Mouse (Mus musculus) regulatory T cell (primary cell): Measurements from ENCODE around the gene D17Wsu92e.

Experiments
- in situ Hi-C: fragments of 300-600 bp; cut with MboI, MseI; formaldehyde crosslinking; loops from one replicate; pipeline ENCODE4 v1.15.1; 2025; ENCODE audit warnings: high pct_unique_total_duplicates

Gene D17Wsu92e

DNA sequence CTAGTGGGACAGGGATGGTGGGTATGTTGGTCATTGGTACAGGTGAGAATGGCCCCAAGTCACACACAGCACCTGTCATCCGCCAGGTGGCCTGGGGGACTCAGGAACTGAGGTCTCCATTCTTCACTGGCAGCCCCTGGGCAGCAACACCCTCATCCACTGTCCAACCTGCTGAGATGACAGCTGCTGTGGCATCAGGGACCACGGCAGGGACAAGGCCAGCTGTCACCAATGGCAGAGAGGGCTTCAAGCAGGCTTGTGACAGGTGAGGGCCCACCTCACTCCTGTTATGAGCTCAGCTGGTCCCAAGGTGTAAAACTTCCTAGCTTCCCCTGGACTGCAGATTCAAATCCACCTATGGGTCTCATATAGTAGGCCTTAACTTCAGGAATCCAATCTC is 72.3 kb downstream of the D17Wsu92e start:
- in situ Hi-C loops: no loop called here

DNA sequence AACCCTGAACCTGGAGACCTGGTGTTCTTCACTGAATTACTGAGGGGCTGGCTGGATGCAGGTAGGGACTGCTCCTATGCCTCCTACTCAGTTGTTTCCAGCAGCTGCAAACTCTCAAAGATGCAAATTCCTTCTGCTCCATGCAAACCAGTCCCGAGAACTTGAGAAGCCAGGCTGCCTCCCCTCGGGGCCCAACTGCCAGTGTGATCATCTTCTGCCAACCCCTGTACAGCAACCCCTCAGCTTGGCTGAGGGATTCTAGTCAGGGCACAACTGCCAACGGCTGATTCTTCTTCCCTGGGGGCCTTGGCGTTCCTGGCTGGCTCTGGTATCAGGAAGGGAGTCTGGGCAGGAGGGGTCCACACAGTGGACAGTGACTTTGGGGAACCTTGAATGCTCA is 74.0 kb downstream of the D17Wsu92e start:
- in situ Hi-C loops: no loop called here

DNA sequence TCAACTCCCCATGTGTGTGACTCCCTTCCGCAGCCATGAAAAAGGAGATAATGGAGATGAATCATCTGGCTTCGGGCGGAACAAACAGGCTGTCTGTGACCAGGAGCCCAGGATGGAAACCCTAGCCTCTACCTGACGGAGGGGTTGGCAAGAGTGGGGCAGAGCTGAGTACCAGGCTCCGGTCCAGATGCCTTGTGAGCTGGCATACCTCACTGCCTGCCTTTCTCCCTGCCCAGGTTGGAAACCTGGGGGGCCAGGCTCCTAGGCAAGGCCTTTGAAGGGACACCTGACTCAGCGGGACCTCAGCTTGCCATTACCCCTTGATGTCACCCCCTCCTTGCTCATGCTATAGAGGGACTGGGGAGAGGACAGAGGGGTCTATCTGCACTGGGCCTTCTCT is 79.5 kb downstream of the D17Wsu92e start:
- in situ Hi-C loops: no loop called here

DNA sequence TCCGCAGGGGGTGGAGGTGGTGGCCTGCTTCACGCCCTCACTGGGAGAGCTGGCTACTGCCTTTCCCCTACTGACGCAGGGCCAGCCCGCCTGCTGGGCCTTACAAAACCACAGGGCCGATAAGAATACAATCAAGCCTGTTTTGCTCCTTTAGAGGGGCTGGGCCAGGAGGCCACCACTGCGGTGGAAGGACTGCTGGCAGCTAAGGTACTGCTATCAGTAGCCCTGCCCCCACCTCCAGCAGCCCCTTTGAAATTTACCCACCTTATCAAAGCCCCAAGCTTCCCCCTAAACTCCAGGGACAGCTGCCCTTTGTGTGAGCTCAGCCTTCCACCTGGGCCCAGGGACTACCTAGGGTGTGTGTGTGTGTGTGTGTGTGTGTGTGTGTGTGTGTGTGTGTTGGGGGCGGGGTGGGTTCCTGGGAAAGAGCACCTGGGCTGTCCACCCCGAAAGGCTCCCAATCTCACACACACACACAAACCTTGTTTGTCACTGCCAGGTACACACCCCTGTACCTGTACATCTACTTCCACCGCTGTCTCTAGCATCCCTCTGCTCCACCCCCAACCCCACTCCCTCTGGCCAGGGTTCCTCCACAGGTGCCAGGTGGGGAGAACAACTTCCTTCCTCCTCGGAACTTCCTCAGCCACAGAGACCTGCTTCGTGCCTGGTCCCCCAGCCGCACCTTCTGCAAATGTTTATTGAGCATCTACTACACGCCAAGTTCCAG is 85.9 kb downstream of the D17Wsu92e start:
- in situ Hi-C loops: no loop called here

DNA sequence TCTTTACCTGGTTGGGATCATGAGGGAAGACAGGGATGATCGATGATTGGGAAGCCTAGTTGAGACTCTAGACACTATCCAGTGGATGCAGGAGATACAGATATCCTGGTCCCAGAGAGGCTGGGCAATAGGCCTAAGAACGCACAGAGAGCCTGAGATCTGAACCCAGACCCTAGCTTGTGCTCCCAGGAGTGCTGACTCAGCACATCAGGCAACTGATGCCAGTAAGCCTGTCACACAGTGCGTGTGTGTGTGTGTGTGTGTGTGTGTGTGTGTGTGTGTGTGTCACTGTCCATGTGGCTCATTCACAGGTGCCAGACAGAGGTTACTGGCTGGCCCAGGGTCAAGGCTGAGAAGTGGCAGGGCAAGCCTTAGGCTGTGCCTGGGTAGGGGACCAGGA is 87.8 kb downstream of the D17Wsu92e start:
- in situ Hi-C loops: no loop called here

DNA sequence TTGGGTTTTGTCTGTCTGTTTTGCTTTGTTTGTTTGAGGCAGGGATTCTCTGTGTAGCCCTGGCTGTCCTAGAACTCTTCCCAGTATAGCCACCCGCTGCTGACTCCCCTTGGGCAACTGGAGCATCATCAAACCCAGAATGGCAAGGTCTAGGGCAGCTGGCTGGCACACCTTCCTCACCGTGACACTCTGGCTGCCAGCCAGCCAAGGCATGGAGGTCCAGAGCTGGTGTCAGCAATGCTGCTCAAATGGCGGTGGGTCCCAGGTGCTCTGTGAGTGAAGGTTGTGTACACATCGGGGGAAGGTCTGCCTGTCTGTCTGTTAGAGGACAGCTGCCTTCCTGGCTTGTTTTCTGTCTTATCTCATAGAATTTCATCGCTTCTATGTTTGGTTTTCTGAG is 88.3 kb downstream of the D17Wsu92e start:
- in situ Hi-C loops: no loop called here

DNA sequence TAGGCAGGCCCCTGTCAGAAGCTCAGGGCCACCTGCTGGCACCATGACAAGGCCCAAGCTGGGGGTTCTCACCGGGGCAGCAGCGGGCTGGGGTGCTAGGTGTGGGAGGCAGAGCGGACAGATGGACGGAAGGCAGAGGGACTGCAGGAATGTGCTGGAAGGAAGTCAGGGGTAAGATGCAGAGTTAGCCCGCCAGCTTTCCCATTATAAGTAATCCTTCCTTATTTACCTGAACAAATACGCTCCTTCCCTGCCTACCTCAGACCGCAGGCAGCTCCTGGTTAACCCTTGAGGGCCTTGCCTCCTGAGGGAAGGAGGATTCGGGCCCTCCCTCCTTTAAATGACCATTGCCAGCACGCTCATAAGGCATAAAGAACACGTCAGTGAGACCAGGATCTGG is 91.7 kb downstream of the D17Wsu92e start, which contains the start of gene Spdef:
Gene Spdef (minus strand): TSS at position 186 of the 400 bp plus-strand sequence.
- in situ Hi-C loops: no loop called here

DNA sequence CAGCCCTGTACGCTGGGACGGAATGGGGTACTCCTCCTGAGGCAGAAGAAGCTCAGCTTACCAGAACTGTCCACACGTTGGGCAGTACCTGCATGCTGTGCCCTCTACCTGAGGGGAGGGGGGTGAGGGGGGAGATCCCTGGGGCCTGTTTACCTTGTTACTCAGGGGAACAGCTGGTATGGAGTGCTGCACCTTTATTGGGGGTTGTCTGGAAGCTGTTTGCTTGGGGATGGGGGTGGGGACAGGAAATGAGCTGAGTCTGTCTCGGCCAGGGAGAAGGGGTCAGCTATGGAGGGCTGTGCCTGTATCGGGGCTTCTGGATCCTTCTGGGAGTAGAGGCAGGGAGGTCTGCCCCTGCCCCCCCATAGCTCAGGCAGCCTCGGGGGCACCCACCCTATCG is 93.9 kb downstream of the D17Wsu92e start:
- in situ Hi-C loops: no loop called here

DNA sequence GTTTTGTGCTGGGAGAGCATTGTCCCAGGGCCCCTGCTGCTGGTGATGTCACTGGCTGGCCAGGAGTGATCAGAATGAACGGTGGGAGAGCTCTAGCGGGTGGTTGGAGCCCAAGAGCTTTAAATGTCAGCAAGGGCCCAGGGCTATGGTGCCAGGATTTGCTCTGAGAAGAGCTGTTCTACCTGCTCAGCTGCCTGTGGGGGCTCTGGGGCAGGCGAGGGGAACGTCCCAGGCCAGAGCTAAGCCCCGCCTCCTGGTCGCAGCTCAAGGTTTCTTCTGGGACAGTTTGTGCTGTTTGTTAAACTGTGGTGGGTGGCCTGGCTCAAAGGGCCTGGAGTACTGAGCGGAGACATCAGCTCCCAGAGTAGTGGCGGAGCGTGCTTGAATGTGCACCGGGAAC is 95.0 kb downstream of the D17Wsu92e start:
- in situ Hi-C loops: no loop called here

DNA sequence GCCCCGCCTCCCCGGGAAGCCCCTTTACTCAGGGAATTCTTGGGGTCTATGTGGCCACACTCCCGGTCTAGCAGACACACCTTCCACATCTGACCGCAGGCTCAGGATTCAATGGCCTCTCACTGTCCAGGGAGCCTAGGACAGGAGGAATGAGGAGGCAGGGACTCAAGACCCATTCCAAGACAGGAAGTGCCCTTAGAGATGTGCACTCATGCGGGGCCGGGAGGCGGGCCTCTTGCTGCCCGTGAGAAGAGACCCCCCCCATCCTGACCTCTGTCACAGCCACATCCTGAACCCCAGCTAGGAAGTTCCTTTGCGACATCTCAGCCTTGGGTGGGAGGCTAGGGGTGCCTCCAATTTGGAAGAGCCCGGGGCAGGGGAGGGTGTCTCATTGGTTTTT is 95.4 kb downstream of the D17Wsu92e start:
- in situ Hi-C loops: no loop called here

DNA sequence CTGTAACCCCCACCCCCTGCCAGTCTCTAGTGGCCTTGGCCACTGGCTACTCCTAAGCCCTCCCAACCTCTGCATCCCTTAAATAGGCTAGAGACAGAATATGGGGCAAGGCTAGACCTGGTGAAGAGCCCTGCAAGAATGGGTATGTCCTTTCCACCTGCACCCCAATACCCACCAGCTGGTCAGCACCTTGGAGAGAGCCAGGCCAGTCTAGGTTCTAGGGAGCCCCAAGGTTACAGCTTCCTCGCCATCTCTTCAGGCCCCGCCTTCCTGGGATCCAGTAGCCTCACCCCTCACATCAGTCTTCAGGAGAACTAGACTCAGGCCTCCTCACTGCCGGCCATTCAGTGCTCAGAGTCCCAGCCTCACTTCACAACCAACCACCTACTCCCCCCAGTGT is 96.1 kb downstream of the D17Wsu92e start:
- in situ Hi-C loops: no loop called here

DNA sequence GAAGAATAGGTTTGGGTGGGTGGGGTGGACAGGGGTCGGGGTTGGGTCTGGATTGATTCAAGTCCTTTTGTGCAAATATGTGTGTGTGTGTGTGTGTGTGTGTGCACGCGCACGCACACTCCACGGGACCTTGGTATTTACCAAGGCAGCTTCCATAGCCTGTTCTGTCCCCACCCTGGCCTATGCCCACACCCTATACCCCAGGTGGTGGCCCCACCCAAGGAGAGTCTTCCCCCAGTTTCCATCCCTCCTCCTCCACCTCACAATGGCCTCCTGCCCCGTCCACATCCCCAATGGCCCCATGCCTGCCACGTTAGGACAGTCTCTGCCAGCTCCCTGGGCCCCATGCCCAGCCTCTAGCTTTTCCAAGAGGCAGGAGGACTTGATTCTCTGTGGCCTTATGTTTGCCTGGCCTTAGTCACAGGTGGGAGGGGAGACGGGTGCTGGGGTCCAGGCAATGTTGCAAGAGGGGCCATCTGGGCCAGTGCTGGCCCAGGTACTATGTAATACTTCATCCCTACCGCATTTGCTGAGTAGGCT is 99.3 kb downstream of the D17Wsu92e start:
- in situ Hi-C loops: no loop called here

DNA sequence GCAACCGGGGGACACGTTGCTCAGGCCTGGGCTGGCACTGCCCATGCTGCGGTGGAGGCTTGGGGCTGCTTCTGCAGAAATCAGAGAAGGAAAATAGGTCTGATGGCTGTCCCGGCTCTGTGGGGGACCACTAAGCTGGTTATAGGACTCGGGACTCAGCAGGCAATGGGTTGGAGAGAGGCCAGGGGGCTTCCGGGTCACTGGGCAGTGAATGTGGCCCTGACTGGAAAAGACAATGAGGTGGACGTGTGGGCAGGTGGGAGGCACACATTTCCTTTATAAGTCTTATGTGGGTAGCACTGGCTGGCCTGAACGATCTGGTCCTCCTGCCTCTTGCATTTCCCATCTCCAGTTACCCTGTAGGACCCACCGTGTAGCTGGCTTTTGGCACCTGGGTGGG is 100.1 kb downstream of the D17Wsu92e start:
- in situ Hi-C loops: no loop called here

DNA sequence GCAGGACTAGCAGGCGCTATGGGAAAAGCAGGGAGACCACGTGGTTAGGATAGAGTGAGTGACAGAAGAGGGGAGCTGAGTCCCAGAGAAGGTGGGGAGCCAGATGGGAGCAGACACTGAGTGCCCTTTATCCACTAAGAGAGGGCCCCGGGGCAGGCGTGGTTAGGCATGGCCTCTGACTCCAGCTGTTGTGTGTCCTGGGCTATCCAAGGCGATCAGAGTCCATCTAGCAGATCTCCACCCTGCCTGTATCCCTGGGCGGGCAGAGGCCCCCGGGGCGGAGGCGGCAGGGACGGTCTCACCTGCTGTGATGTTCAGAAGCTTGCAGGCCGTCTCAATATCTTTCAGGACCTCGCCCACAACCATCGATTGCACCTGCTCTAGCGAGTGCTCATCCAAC is 100.8 kb downstream of the D17Wsu92e start:
- in situ Hi-C loops: no loop called here

DNA sequence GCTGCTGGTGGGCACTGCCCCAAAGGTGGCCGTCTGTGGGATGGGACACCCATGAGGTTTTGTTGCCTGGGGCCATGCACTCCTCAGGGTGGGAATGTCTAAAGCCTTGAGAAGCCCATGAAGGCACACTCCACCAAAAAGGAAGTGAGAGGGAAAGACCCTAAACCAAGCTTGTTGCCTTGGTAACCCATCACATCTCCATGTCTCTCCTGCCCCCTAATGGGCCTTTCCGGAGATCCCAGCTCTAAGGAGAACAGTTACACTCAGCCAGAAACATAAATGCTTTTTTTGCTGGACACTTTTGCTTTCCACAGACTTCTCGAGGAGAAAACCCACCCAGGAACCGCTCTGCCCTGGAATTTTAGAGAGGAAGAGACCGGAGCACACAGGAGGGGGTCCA is 102.2 kb downstream of the D17Wsu92e start:
- in situ Hi-C loops: no loop called here

DNA sequence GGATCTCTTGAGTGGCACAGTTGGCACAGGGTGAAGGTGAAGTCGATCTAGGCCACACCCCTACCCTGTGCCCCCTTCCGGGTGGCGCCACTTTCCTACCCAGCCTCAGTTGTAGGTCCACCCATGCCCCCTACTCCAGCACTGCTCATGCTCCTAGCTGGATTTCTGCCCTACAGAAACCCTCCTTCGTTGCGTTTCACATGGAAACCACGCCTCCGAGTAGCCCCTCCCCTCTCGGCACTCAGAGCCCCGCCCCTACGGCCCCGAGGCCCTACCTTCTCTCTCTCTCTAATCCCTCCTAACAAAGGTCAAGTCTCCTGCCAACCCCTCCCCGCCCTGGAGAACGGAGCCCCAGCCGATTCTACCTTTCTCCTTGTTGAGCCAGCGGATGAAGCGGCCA is 103.6 kb downstream of the D17Wsu92e start:
- in situ Hi-C loops: no loop called here

DNA sequence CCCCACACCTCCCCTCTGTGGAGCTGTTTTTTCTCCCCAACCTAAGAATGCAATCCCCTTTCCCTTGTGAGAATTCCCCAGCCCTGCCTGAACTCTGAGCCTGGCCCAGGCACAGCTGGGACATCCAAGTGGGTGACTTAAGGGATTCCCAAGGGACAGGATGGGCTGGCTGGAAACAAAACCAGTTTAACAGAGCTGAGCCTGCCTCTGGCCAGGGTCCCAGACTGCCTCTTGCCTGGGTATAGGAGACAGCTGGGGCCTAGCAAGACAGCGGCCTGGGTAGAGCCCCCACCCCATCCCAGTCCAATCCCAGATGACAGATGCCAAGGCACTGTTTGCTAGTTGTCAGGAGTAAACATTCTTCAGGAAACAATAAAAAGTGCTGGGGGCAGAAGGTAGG is 107.6 kb downstream of the D17Wsu92e start:
- in situ Hi-C loops: no loop called here

DNA sequence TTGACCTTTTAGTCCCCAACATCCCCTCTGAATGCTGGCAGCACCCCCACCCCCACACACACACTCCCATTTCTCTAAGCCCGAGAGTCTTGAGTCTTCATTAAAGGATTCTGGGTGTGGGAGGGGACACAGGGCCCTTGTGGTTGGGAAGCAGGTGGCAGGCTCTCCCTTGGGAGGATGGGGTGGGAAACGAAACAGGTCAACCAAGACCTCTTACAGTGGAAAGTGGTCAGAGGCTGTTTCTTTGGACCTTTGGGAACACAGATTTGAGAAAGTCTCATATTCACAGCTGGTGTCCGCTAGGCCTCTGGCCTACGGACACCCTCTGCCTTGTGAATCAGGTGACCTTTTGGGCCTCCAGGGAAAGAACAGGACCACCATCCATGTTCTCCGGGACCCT is 110.8 kb downstream of the D17Wsu92e start:
- in situ Hi-C loops: no loop called here

DNA sequence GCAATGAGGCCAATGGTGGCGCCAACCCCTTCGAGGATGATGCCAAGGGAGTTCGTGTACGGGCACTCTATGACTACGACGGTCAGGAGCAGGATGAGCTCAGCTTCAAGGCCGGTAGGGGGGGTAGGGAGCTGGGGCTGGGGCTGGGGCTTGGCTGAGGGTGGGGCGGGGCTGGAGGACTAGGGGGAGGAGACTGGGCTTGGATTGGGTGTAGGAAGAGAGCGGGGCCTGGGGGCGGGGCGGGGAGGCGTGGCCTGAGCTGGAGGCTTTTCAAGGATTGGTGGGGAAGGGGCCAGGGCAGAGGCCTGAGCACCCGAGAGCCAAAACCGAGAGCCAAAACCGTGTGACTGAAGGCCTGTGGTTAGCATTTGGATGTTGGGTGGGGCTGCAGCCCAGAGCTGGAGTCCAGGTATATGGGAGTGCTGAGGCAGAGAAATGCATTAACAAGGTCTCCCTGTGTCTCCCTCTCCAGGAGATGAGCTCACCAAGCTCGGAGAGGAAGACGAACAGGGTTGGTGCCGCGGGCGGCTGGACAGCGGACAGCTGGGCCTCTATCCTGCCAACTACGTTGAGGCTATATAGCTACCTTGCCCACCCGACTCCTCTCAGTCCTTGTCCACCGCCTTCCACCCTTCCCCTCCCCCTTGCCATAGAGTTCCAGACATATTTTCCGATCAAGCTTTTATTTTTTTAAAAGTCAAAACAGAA is 112.3 kb downstream of the D17Wsu92e start:
- in situ Hi-C loops: no loop called here

DNA sequence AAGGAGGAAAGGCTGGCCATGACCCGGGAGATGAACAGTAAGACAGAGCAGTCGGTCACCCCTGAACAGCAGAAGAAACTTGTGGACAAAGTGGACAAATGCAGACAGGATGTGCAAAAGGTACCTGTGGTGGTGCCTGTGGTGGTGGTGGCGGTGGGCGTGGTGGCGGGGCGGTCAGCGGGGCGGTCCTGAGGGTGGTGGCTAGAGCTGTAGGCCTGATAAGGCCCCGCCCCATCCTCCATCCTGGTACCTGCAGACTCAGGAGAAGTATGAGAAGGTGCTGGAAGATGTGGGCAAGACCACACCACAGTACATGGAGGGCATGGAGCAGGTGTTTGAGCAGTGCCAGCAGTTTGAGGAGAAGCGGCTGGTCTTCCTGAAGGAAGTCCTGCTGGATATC is 114.8 kb downstream of the D17Wsu92e start:
- in situ Hi-C loops: no loop called here

DNA sequence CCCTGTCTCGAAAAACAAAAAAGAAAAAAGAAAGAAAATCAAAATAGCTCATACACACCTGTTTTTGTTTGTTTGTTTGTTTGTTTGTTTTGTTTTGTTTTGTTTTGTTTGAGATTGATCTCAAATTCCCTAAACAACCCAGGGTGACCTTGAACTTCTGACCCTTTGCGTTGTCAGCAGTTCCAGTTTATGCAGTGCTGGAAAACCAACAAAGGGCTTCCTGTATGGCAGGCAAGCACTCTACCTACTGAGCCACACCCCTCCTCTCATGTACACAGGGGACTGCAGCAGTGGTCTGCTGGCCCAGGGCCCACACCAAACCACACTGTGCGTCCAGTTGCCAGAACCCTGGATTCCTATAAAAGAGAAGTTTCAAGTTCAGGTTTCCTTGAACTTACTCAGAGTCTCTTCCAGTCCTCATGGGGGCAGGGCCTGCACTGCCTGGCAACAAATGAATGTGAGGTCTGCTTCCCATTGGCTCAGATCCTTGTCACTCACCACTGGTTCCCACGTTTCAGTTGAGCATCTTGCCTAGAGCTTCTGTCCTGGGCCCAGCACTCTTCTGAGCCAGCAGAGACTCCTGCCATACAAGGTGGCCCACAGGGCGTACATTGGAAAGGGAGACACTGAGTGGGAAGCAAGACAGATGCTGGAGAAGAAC is 116.4 kb downstream of the D17Wsu92e start:
- in situ Hi-C loops: no loop called here

DNA sequence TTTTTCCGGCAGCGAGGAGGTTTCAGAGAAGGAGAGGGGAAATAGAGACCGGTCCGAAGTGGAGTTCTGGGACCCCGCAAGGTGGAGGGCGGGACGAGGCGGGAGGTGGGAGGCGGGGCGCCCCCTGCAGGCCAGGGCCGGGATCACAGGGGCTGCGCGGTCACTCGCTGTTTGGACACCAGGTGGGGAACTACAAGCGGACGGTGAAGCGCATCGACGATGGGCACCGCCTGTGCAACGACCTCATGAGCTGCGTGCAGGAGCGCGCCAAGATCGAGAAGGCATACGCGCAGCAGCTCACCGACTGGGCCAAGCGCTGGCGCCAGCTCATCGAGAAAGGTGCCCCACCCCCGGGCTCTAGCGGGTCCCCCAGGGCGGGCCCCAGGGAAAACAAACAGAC is 117.9 kb downstream of the D17Wsu92e start:
- in situ Hi-C loops: no loop called here

DNA sequence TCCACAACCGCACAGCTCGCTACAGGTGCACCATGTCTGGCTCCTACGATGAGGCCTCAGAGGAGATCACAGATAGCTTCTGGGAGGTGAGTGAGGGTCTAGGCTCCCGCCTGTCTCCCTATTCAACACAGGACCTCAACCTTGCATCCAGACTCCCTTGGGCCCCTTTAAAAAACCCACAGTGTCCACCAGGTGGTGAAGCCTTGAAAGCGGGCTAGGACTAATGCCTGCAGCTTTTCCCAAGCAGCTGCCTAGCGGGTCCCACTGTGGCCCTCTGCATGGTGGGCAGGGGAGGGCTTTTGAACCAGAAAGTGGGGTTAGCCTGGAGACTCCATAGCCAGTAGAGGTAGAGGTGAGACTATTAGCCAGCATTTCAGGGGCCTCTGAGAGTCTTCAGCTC is 118.6 kb downstream of the D17Wsu92e start:
- in situ Hi-C loops: no loop called here
